ENCODE assay signal across 21 mouse cellular contexts in genomic region chr3:51817329-51817728, GRCm38 (mm10).
DNase-seq lines count a peak whose midpoint lies in the region; ATAC-seq lines count a peak whose summit lies in the region.
"Had no signal": no experiment of that assay in that cellular context is flagged by ENCODE, and none has a peak within 500 bp of the region (broad histone marks: within the 10 kb centered on the region; RNA-seq: fewer than 3 reads in every experiment).

No protein-coding gene starts in this region.

- H3K27ac ChIP-seq in hindbrain, embryonic 12.5 days: peak overlapping the region; percentile 14
- no peak overlapping the region for H3K27ac ChIP-seq in hindbrain, embryonic 11.5 days (ENCODE audit: low read depth, low read length)
- peak overlapping the region; percentile 79 for H3K27ac ChIP-seq in hindbrain, embryonic 13.5 days
- peak overlapping the region; percentile 74 for H3K27ac ChIP-seq in midbrain, embryonic 14.5 days (replicated peaks; ENCODE audit: low read depth, low read length)
- H3K27ac ChIP-seq in kidney, embryonic 14.5 days (ENCODE audit: low read depth, low read length): no peak overlapping the region
- H3K27ac ChIP-seq: embryonic facial prominence, embryonic 12.5 days; heart, adult 2 months; left cerebral cortex, adult 2 months; limb, embryonic 12.5 days; liver, embryonic 13.5 days; lung, embryonic 15.5 days; stomach, postnatal 0 days had no signal

- no peak overlapping the region for H3K4me2 ChIP-seq in hindbrain, embryonic 12.5 days (replicated peaks)
- no peak overlapping the region for H3K4me2 ChIP-seq in hindbrain, embryonic 11.5 days (replicated peaks; ENCODE audit: low read depth, low read length)
- H3K4me2 ChIP-seq in hindbrain, embryonic 13.5 days: no peak overlapping the region
- no peak overlapping the region; the same call in 1 of the 2 replicates for H3K4me2 ChIP-seq in midbrain, embryonic 14.5 days (ENCODE audit: low read length)
- no peak overlapping the region for H3K4me2 ChIP-seq in kidney, embryonic 14.5 days (replicated peaks; ENCODE audit: low read depth, low read length)
- H3K4me2 ChIP-seq: embryonic facial prominence, embryonic 12.5 days; limb, embryonic 12.5 days; liver, embryonic 13.5 days; lung, embryonic 15.5 days had no signal

- no peaks in the 10 kb centered on the region for H3K9me3 ChIP-seq in hindbrain, embryonic 12.5 days (replicated peaks)
- no peaks in the 10 kb centered on the region for H3K9me3 ChIP-seq in hindbrain, embryonic 11.5 days (ENCODE audit: control insufficient read depth, low read length)
- no peaks in the 10 kb centered on the region for H3K9me3 ChIP-seq in hindbrain, embryonic 13.5 days
- no peaks in the 10 kb centered on the region for H3K9me3 ChIP-seq in midbrain, embryonic 14.5 days (ENCODE audit: control insufficient read depth, low read length)
- no peaks in the 10 kb centered on the region for H3K9me3 ChIP-seq in kidney, embryonic 14.5 days (ENCODE audit: control insufficient read depth, low read length)
- H3K9me3 ChIP-seq: embryonic facial prominence, embryonic 12.5 days; limb, embryonic 12.5 days; liver, embryonic 13.5 days; lung, embryonic 15.5 days had no signal

- no peaks in the 10 kb centered on the region for H3K27me3 ChIP-seq in hindbrain, embryonic 12.5 days
- H3K27me3 ChIP-seq in hindbrain, embryonic 11.5 days (ENCODE audit: control insufficient read depth, insufficient read depth, low read length): no peaks in the 10 kb centered on the region
- no peaks in the 10 kb centered on the region for H3K27me3 ChIP-seq in hindbrain, embryonic 13.5 days
- no peaks in the 10 kb centered on the region for H3K27me3 ChIP-seq in midbrain, embryonic 14.5 days (ENCODE audit: control insufficient read depth, insufficient read depth, low read length)
- no peaks in the 10 kb centered on the region for H3K27me3 ChIP-seq in kidney, embryonic 14.5 days (ENCODE audit: control insufficient read depth, insufficient read depth, low read length)
- H3K27me3 ChIP-seq: CH12.LX; embryonic facial prominence, embryonic 12.5 days; limb, embryonic 12.5 days; liver, embryonic 13.5 days; lung, embryonic 15.5 days had no signal

- 65% methylated on average over 6 of the region's 6 CpGs for WGBS in hindbrain, embryonic 12.5 days
- 70% methylated on average over 6 of the region's 6 CpGs for WGBS in hindbrain, embryonic 11.5 days
- 65% methylated on average over 6 of the region's 6 CpGs for WGBS in hindbrain, embryonic 13.5 days
- WGBS in midbrain, embryonic 14.5 days: 43% methylated on average over 6 of the region's 6 CpGs
- WGBS in kidney, embryonic 14.5 days: 86% methylated on average over 6 of the region's 6 CpGs

- no peaks in the 10 kb centered on the region for H3K36me3 ChIP-seq in hindbrain, embryonic 12.5 days
- H3K36me3 ChIP-seq in hindbrain, embryonic 11.5 days (ENCODE audit: control insufficient read depth, insufficient read depth, low read length): no peaks in the 10 kb centered on the region
- H3K36me3 ChIP-seq in hindbrain, embryonic 13.5 days: no peaks in the 10 kb centered on the region
- no peaks in the 10 kb centered on the region for H3K36me3 ChIP-seq in midbrain, embryonic 14.5 days (ENCODE audit: control insufficient read depth, insufficient read depth, low read length)
- no peaks in the 10 kb centered on the region for H3K36me3 ChIP-seq in kidney, embryonic 14.5 days (ENCODE audit: control insufficient read depth, insufficient read depth, low read length)
- H3K36me3 ChIP-seq: embryonic facial prominence, embryonic 12.5 days; limb, embryonic 12.5 days; liver, embryonic 13.5 days; lung, embryonic 15.5 days had no signal

- no peak for DNase-seq in hindbrain, embryonic 11.5 days (ENCODE audit: low spot score)
- no peak for DNase-seq in midbrain, embryonic 14.5 days
- no peak for DNase-seq in adrenal gland, adult 18-20 months (ENCODE audit: low spot score in 2 of 2)
- no peak for DNase-seq in urinary bladder, postnatal 10 days (ENCODE audit: low spot score)
- no peak for DNase-seq in cerebellum, adult 8-10 months
- DNase-seq: adrenal gland, postnatal 10 days; cerebellum, adult 18-20 months; gastrocnemius, postnatal 14 days; heart, adult 2 months; kidney, adult 18-20 months; kidney, postnatal 14 days; liver, embryonic 13.5 days had no signal

- H3K4me3 ChIP-seq in hindbrain, embryonic 12.5 days: no peak overlapping the region
- no peak overlapping the region for H3K4me3 ChIP-seq in hindbrain, embryonic 11.5 days (ENCODE audit: low read depth, low read length)
- H3K4me3 ChIP-seq in hindbrain, embryonic 13.5 days: no peak overlapping the region
- H3K4me3 ChIP-seq in midbrain, embryonic 14.5 days (replicated peaks; ENCODE audit: low read depth, low read length): no peak overlapping the region
- no peak overlapping the region for H3K4me3 ChIP-seq in kidney, embryonic 14.5 days (ENCODE audit: low read length)
- H3K4me3 ChIP-seq: embryonic facial prominence, embryonic 12.5 days; heart, adult 2 months; left cerebral cortex, adult 2 months; limb, embryonic 12.5 days; liver, embryonic 13.5 days; lung, embryonic 15.5 days had no signal

- H3K9ac ChIP-seq in hindbrain, embryonic 12.5 days: no peak overlapping the region
- no peak overlapping the region for H3K9ac ChIP-seq in hindbrain, embryonic 11.5 days (ENCODE audit: low read depth, low read length)
- H3K9ac ChIP-seq in hindbrain, embryonic 13.5 days: peak overlapping the region; percentile 35; the same call in 1 of the 2 replicates
- no peak overlapping the region; the same call in 1 of the 2 replicates for H3K9ac ChIP-seq in midbrain, embryonic 14.5 days (replicated peaks; ENCODE audit: low read length)
- no peak overlapping the region for H3K9ac ChIP-seq in kidney, embryonic 14.5 days (ENCODE audit: low read depth, low read length)
- H3K9ac ChIP-seq: embryonic facial prominence, embryonic 12.5 days; limb, embryonic 12.5 days; liver, embryonic 13.5 days; lung, embryonic 15.5 days had no signal

- H3K4me1 ChIP-seq in hindbrain, embryonic 12.5 days: peaks cover 25% of the 10 kb centered on the region
- no peaks in the 10 kb centered on the region for H3K4me1 ChIP-seq in hindbrain, embryonic 11.5 days (replicated peaks; ENCODE audit: control insufficient read depth, insufficient read depth, low read length)
- H3K4me1 ChIP-seq in hindbrain, embryonic 13.5 days (replicated peaks): peaks cover 37% of the 10 kb centered on the region
- peaks cover 38% of the 10 kb centered on the region for H3K4me1 ChIP-seq in midbrain, embryonic 14.5 days (ENCODE audit: control insufficient read depth, insufficient read depth, low read length)
- H3K4me1 ChIP-seq in kidney, embryonic 14.5 days (ENCODE audit: control insufficient read depth, insufficient read depth, low read length): no peaks in the 10 kb centered on the region; the same call in 1 of the 2 replicates
- H3K4me1 ChIP-seq: embryonic facial prominence, embryonic 12.5 days; limb, embryonic 12.5 days had no signal

- no peak for ATAC-seq in hindbrain, embryonic 12.5 days (ENCODE audit: low FRiP score)
- ATAC-seq in hindbrain, embryonic 11.5 days (ENCODE audit: low FRiP score): no peak
- ATAC-seq in hindbrain, embryonic 13.5 days (ENCODE audit: low FRiP score): no peak; the same call in 1 of the 2 replicates
- ATAC-seq in midbrain, embryonic 14.5 days (ENCODE audit: low FRiP score, low TSS enrichment): peak; percentile 58
- no peak for ATAC-seq in kidney, embryonic 14.5 days (ENCODE audit: low FRiP score, low TSS enrichment)

Comparison
In these comparisons a context has a peak if more than half of its experiments do, and no peak if none do; other contexts are left out.
1. H3K27ac ChIP-seq: peak in hindbrain, embryonic 12.5 days (single experiment), hindbrain, embryonic 13.5 days (single experiment) and midbrain, embryonic 14.5 days (single experiment); none in hindbrain, embryonic 11.5 days (single experiment) and kidney, embryonic 14.5 days (single experiment).